Mouse (Mus musculus) myocyte (in vitro differentiated cells): ENCODE data around the gene Catsper2.

Source experiments
- POLR2A ChIP-seq: IDR thresholded peaks from one replicate; pipeline ENCODE4 v1.6.1; 2011; ENCODE audit warnings: low read depth, mild to moderate bottlenecking, control low read depth, moderate library complexity; ENCODE audit not compliant: insufficient read length
- USF1 ChIP-seq: IDR thresholded peaks from one replicate; pipeline ENCODE4 v1.6.1; 2011; ENCODE audit warnings: low read depth, mild to moderate bottlenecking, control low read depth, moderate library complexity

GRCm38 (mm10) chr2:121413387-121414042 is at the start of gene Catsper2, which contains the start of gene Pdia3:
- TF ChIP-seq POLR2A (peak; percentile 85), USF1 (no peak)
